Mouse (Mus musculus) hindbrain, postnatal 0 days (tissue): ENCODE results near the gene Scgn. TPM values are rescaled to one million over a fixed set of nuclear protein-coding genes. Genes with fewer than 3 reads are reported as not detected.

Experiments used
- ATAC-seq: fragments of 200-750 bp; cut with Nextera tagmentation; 2 replicates; pipeline ENCODE4 v1.8.0; 2017; ENCODE audit warnings: mild to moderate bottlenecking, moderate TSS enrichment, moderate library complexity
- DNase-seq: peaks from one replicate; pipeline ENCODE4 v3.0.0-alpha.2; 2015; ENCODE audit warnings: low spot score
- H3K27ac ChIP-seq: fragments of 300-500 bp; sonication (generic); 2 replicates; pipeline ENCODE4 v1.5.1; 2014; ENCODE audit warnings: mild to moderate bottlenecking
- H3K27me3 ChIP-seq: fragments of 300-500 bp; sonication (generic); 2 replicates; pipeline ENCODE4 v1.6.1; 2014; ENCODE audit warnings: low read length, mixed read lengths; ENCODE audit not compliant: insufficient read depth
- H3K36me3 ChIP-seq: fragments of 300-500 bp; sonication (generic); 2 replicates; pipeline ENCODE4 v1.6.1; 2014; ENCODE audit warnings: low read length, mixed read lengths; ENCODE audit not compliant: insufficient read depth
- H3K4me1 ChIP-seq: fragments of 300-500 bp; sonication (generic); 2 replicates; pipeline ENCODE4 v1.6.1; 2014; ENCODE audit warnings: antibody characterized with exemption, low read length, mixed read lengths; ENCODE audit not compliant: insufficient read depth
- H3K4me2 ChIP-seq: fragments of 300-500 bp; sonication (generic); 2 replicates; pipeline ENCODE4 v1.6.1; 2014; ENCODE audit warnings: low read depth, mild to moderate bottlenecking, low read length, moderate library complexity, mixed read lengths
- H3K4me3 ChIP-seq: fragments of 300-500 bp; sonication (generic); 2 replicates; pipeline ENCODE4 v1.5.1; 2014; ENCODE audit warnings: low read length
- H3K9ac ChIP-seq: fragments of 300-500 bp; sonication (generic); replicated peaks from 2 replicates; pipeline ENCODE4 v1.6.1; 2014; ENCODE audit warnings: mild to moderate bottlenecking, low read length, moderate library complexity, mixed read lengths
- H3K9me3 ChIP-seq: fragments of 300-500 bp; sonication (generic); 2 replicates; pipeline ENCODE4 v1.6.1; 2016; ENCODE audit warnings: low read length, mixed read lengths
- CTCF ChIP-seq: IDR thresholded peaks from 2 replicates; pipeline ENCODE4 v1.5.1; 2016; ENCODE audit warnings: antibody characterized with exemption, control low read depth, low read depth
- WGBS: fragments of 180-500 bp; shearing (Covaris S2); extraction: QIAGEN DNeasy Blood & Tissue Kit; methylation state at CpG from one replicate; pipeline ENCODE4 v1.1.7; 2014; 5-methylcytosine and 5-hydroxymethylcytosine counted together
- polyA plus RNA-seq: library from polyadenylated mRNA; unstranded; fragments of >200 nt; fragmentation: Nextera tagmentation; extraction: Ambion mirVana; gene quantifications from 2 replicates; pipeline ENCODE4 v1.2.1, GENCODE M21; 2015
- total RNA-seq: library from RNA; depleted of rRNA; stranded (reverse); fragments of >200 nt; gene quantifications from 2 replicates; pipeline ENCODE4 v1.2.3, GENCODE M21; 2014

Gene Scgn
- total and polyA plus RNA-seq, 2 experiments from 2014 or later = 0.42 to 1.1 TPM

- Histone ChIP-seq H3K4me2 (no peak overlapping the region), H3K4me3 (no peak overlapping the region), H3K36me3 (no peaks in the 10 kb centered on the region), H3K27me3 (no peaks in the 10 kb centered on the region), H3K9me3 (no peaks in the 10 kb centered on the region), H3K4me1 (no peaks in the 10 kb centered on the region), H3K9ac (no peak overlapping the region), H3K27ac (no peak overlapping the region)
- DNase-seq (no peak), ATAC-seq (no peak)
- TF ChIP-seq CTCF = no peak
- WGBS = 38% methylated on average over 3 of the region's 3 CpGs
These were observed 5.9 kb downstream of the Scgn start for GRCm38 (mm10) chr13:23985130-23985529.

- no peaks in the 10 kb centered on the region for H3K36me3 ChIP-seq
- H3K4me3 ChIP-seq = no peak overlapping the region
- DNase-seq = no peak
- WGBS = 62% methylated on average over 5 of the region's 5 CpGs
- H3K9me3 ChIP-seq = no peaks in the 10 kb centered on the region
- ATAC-seq = no peak
- no peak for TF ChIP-seq CTCF
- H3K27ac ChIP-seq = no peak overlapping the region
- H3K4me2 ChIP-seq = no peak overlapping the region
- no peaks in the 10 kb centered on the region for H3K4me1 ChIP-seq
- H3K27me3 ChIP-seq = no peaks in the 10 kb centered on the region
- no peak overlapping the region for H3K9ac ChIP-seq
These were observed 18.7 kb downstream of the Scgn start for GRCm38 (mm10) chr13:23972271-23972670.

- H3K9ac ChIP-seq = no peak overlapping the region
- ATAC-seq (no peak), DNase-seq (no peak)
- no peaks in the 10 kb centered on the region for H3K9me3 ChIP-seq
- H3K4me3 ChIP-seq = no peak overlapping the region
- 59% methylated on average over 2 of the region's 2 CpGs for WGBS
- H3K36me3 ChIP-seq = no peaks in the 10 kb centered on the region
- no peaks in the 10 kb centered on the region for H3K4me1 ChIP-seq
- H3K27ac ChIP-seq = no peak overlapping the region
- H3K4me2 ChIP-seq = no peak overlapping the region
- no peaks in the 10 kb centered on the region for H3K27me3 ChIP-seq
- TF ChIP-seq CTCF = no peak
These were observed 19.1 kb downstream of the Scgn start for GRCm38 (mm10) chr13:23971870-23972269.

- TF ChIP-seq CTCF = no peak
- 79% methylated on average over 2 of the region's 2 CpGs for WGBS
These were observed 26.1 kb downstream of the Scgn start for GRCm38 (mm10) chr13:23964909-23965308.

GRCm38 (mm10) chr13:23959776-23960175, 31.2 kb downstream of the Scgn start:
- ATAC-seq (no peak), DNase-seq (no peak)
- Histone ChIP-seq H3K9ac (no peak overlapping the region), H3K9me3 (no peaks in the 10 kb centered on the region), H3K36me3 (no peaks in the 10 kb centered on the region), H3K4me1 (no peaks in the 10 kb centered on the region), H3K4me3 (no peak overlapping the region), H3K4me2 (no peak overlapping the region), H3K27me3 (no peaks in the 10 kb centered on the region), H3K27ac (no peak overlapping the region)
- WGBS = 35% methylated on average over 2 of the region's 2 CpGs
- TF ChIP-seq CTCF = no peak

More at GRCm38 (mm10) chr13:23964909-23965308, 26.1 kb downstream of the Scgn start:
- Histone ChIP-seq H3K4me1 (no peaks in the 10 kb centered on the region), H3K4me2 (no peak overlapping the region), H3K27me3 (no peaks in the 10 kb centered on the region), H3K27ac (no peak overlapping the region), H3K9me3 (no peaks in the 10 kb centered on the region), H3K36me3 (no peaks in the 10 kb centered on the region), H3K9ac (no peak overlapping the region), H3K4me3 (no peak overlapping the region)
- ATAC-seq = no peak
- no peak for DNase-seq

- no peaks in the 10 kb centered on the region for H3K27me3 ChIP-seq
- TF ChIP-seq CTCF = peak; percentile 35; the same call in 1 of the 2 replicates
- H3K4me3 ChIP-seq = no peak overlapping the region
- DNase-seq (no peak), ATAC-seq (no peak)
- no peak overlapping the region for H3K9ac ChIP-seq
- H3K4me2 ChIP-seq = no peak overlapping the region
- WGBS = 84% methylated on average over 3 of the region's 3 CpGs
- H3K27ac ChIP-seq = no peak overlapping the region
- H3K36me3 ChIP-seq = no peaks in the 10 kb centered on the region
- H3K9me3 ChIP-seq = no peaks in the 10 kb centered on the region
- no peaks in the 10 kb centered on the region for H3K4me1 ChIP-seq
These were observed 40.1 kb downstream of the Scgn start for GRCm38 (mm10) chr13:23950928-23951327.

- Histone ChIP-seq H3K4me1 (no peaks in the 10 kb centered on the region), H3K9me3 (no peaks in the 10 kb centered on the region), H3K36me3 (no peaks in the 10 kb centered on the region), H3K4me2 (no peak overlapping the region), H3K27ac (no peak overlapping the region), H3K9ac (no peak overlapping the region), H3K27me3 (no peaks in the 10 kb centered on the region), H3K4me3 (no peak overlapping the region)
- WGBS = 27% methylated on average over 14 of the region's 14 CpGs
- DNase-seq (peak; percentile 66), ATAC-seq (peak; percentile 72)
- TF ChIP-seq CTCF = no peak
These were observed 41.3 kb downstream of the Scgn start for GRCm38 (mm10) chr13:23949484-23950246.
